Mouse (Mus musculus): ENCODE measurements around the gene Krt7. TPM values are rescaled to one million over a fixed set of nuclear protein-coding genes. Genes with fewer than 3 reads are reported as not detected.

Gene Krt7
- polyA plus RNA-seq, 1 experiment from 2014 or later = 0.18 TPM

- Histone ChIP-seq H3K27me3 (no peaks in the 10 kb centered on the region), H3K36me3 (ENCODE audit: poor library complexity, severe bottlenecking) (no peaks in the 10 kb centered on the region), H3K4me1 (0 out of 2 replicates have a peak, but pooled peaks cover 6% of the 10 kb centered on the region), H3K9ac (no peak overlapping the region), H3K27ac (no peak overlapping the region), H3K9me3 (replicated peaks) (no peaks in the 10 kb centered on the region), H3K4me2 (no peak overlapping the region), H3K4me3 (no peak overlapping the region)
- WGBS = 86% methylated on average over 11 of the region's 11 CpGs
- no peak for ATAC-seq
Observed at GRCm38 (mm10) chr15:101382811-101383210, 28.0 kb upstream of the Krt7 start.

- Histone ChIP-seq H3K4me2 (no peak overlapping the region), H3K4me1 (no peaks in the 10 kb centered on the region), H3K27ac (no peak overlapping the region), H3K9me3 (replicated peaks) (no peaks in the 10 kb centered on the region), H3K27me3 (no peaks in the 10 kb centered on the region), H3K4me3 (no peak overlapping the region), H3K9ac (no peak overlapping the region), H3K36me3 (ENCODE audit: poor library complexity, severe bottlenecking) (no peaks in the 10 kb centered on the region)
- ATAC-seq = no peak
- WGBS = 80% methylated on average over 7 of the region's 7 CpGs
Observed at GRCm38 (mm10) chr15:101384610-101385009, 26.2 kb upstream of the Krt7 start.

GRCm38 (mm10) chr15:101385064-101385463, 25.8 kb upstream of the Krt7 start:
- no peaks in the 10 kb centered on the region for H3K9me3 ChIP-seq (replicated peaks)
- WGBS = 88% methylated on average over 6 of the region's 6 CpGs
- no peaks in the 10 kb centered on the region for H3K36me3 ChIP-seq (ENCODE audit: poor library complexity, severe bottlenecking)
- no peak overlapping the region for H3K9ac ChIP-seq
- H3K4me1 ChIP-seq = no peaks in the 10 kb centered on the region
- no peak overlapping the region for H3K4me3 ChIP-seq
- ATAC-seq = no peak
- H3K27me3 ChIP-seq = no peaks in the 10 kb centered on the region
- no peak overlapping the region for H3K4me2 ChIP-seq
- no peak overlapping the region for H3K27ac ChIP-seq

- no peaks in the 10 kb centered on the region for H3K9me3 ChIP-seq (replicated peaks)
- no peak overlapping the region for H3K4me3 ChIP-seq
- 60% methylated on average over 3 of the region's 3 CpGs for WGBS
- H3K36me3 ChIP-seq (ENCODE audit: poor library complexity, severe bottlenecking) = no peaks in the 10 kb centered on the region
- no peak overlapping the region for H3K9ac ChIP-seq
- H3K27me3 ChIP-seq = no peaks in the 10 kb centered on the region
- no peak for ATAC-seq
- H3K4me2 ChIP-seq = no peak overlapping the region
- no peak overlapping the region for H3K27ac ChIP-seq
- no peaks in the 10 kb centered on the region for H3K4me1 ChIP-seq
Observed at GRCm38 (mm10) chr15:101387176-101387575, 23.7 kb upstream of the Krt7 start.

- no peak overlapping the region for H3K4me2 ChIP-seq
- ATAC-seq = no peak
- no peaks in the 10 kb centered on the region for H3K36me3 ChIP-seq (ENCODE audit: poor library complexity, severe bottlenecking)
- no peak overlapping the region for H3K4me3 ChIP-seq
- WGBS = 64% methylated on average over 5 of the region's 5 CpGs
- no peaks in the 10 kb centered on the region for H3K27me3 ChIP-seq
- no peak overlapping the region for H3K27ac ChIP-seq
- no peaks in the 10 kb centered on the region for H3K9me3 ChIP-seq (replicated peaks)
- no peaks in the 10 kb centered on the region for H3K4me1 ChIP-seq
- no peak overlapping the region for H3K9ac ChIP-seq
Observed at GRCm38 (mm10) chr15:101388034-101388541, 22.8 kb upstream of the Krt7 start.

GRCm38 (mm10) chr15:101390203-101390602, 20.6 kb upstream of the Krt7 start:
- Histone ChIP-seq H3K4me2 (no peak overlapping the region), H3K36me3 (ENCODE audit: poor library complexity, severe bottlenecking) (no peaks in the 10 kb centered on the region), H3K4me3 (no peak overlapping the region), H3K27me3 (no peaks in the 10 kb centered on the region), H3K9me3 (replicated peaks) (no peaks in the 10 kb centered on the region), H3K4me1 (no peaks in the 10 kb centered on the region), H3K9ac (no peak overlapping the region), H3K27ac (no peak overlapping the region)
- 76% methylated on average over 5 of the region's 5 CpGs for WGBS
- ATAC-seq = no peak

GRCm38 (mm10) chr15:101392251-101392650, 18.6 kb upstream of the Krt7 start:
- Histone ChIP-seq H3K27me3 (no peaks in the 10 kb centered on the region), H3K27ac (no peak overlapping the region), H3K36me3 (ENCODE audit: poor library complexity, severe bottlenecking) (no peaks in the 10 kb centered on the region), H3K9ac (no peak overlapping the region), H3K4me3 (no peak overlapping the region), H3K9me3 (replicated peaks) (no peaks in the 10 kb centered on the region), H3K4me2 (no peak overlapping the region), H3K4me1 (no peaks in the 10 kb centered on the region)
- no peak for ATAC-seq
- 86% methylated on average over 5 of the region's 5 CpGs for WGBS

GRCm38 (mm10) chr15:101394908-101395307, 15.9 kb upstream of the Krt7 start:
- Histone ChIP-seq H3K36me3 (ENCODE audit: poor library complexity, severe bottlenecking) (no peaks in the 10 kb centered on the region), H3K9ac (no peak overlapping the region), H3K4me1 (no peaks in the 10 kb centered on the region), H3K4me2 (no peak overlapping the region), H3K27ac (no peak overlapping the region), H3K27me3 (no peaks in the 10 kb centered on the region), H3K9me3 (replicated peaks) (no peaks in the 10 kb centered on the region), H3K4me3 (no peak overlapping the region)
- 62% methylated on average over 7 of the region's 7 CpGs for WGBS
- ATAC-seq = no peak

GRCm38 (mm10) chr15:101396466-101396865, 14.4 kb upstream of the Krt7 start:
- H3K36me3 ChIP-seq (ENCODE audit: poor library complexity, severe bottlenecking) = no peaks in the 10 kb centered on the region

GRCm38 (mm10) chr15:101396921-101397320, 13.9 kb upstream of the Krt7 start:
- no peaks in the 10 kb centered on the region for H3K36me3 ChIP-seq (ENCODE audit: poor library complexity, severe bottlenecking)
- H3K4me2 ChIP-seq = no peak overlapping the region
- H3K4me1 ChIP-seq = no peaks in the 10 kb centered on the region
- ATAC-seq = no peak
- no peak overlapping the region for H3K9ac ChIP-seq
- no peak overlapping the region for H3K4me3 ChIP-seq
- no peaks in the 10 kb centered on the region for H3K9me3 ChIP-seq (replicated peaks)
- no peak overlapping the region for H3K27ac ChIP-seq
- WGBS = 90% methylated on average over 3 of the region's 3 CpGs
- no peaks in the 10 kb centered on the region for H3K27me3 ChIP-seq

More at GRCm38 (mm10) chr15:101396466-101396865, 14.4 kb upstream of the Krt7 start:
- Histone ChIP-seq H3K9ac (no peak overlapping the region), H3K27ac (no peak overlapping the region), H3K4me1 (no peaks in the 10 kb centered on the region), H3K4me3 (no peak overlapping the region), H3K4me2 (no peak overlapping the region), H3K27me3 (no peaks in the 10 kb centered on the region), H3K9me3 (replicated peaks) (no peaks in the 10 kb centered on the region)
- no peak for ATAC-seq
- whole genome bisulfite sequencing = 76% methylated on average over 7 of the region's 7 CpGs

- H3K4me2 ChIP-seq = no peak overlapping the region
- ATAC-seq = no peak
- no peaks in the 10 kb centered on the region for H3K36me3 ChIP-seq (ENCODE audit: poor library complexity, severe bottlenecking)
- H3K4me1 ChIP-seq = no peaks in the 10 kb centered on the region
- H3K9me3 ChIP-seq (replicated peaks) = no peaks in the 10 kb centered on the region
- 92% methylated on average over 2 of the region's 2 CpGs for WGBS
- no peaks in the 10 kb centered on the region for H3K27me3 ChIP-seq
- H3K4me3 ChIP-seq = no peak overlapping the region
- H3K9ac ChIP-seq = no peak overlapping the region
- no peak overlapping the region for H3K27ac ChIP-seq
Observed at GRCm38 (mm10) chr15:101397683-101398082, 13.2 kb upstream of the Krt7 start.

- no peak overlapping the region for H3K4me2 ChIP-seq
- H3K9ac ChIP-seq = no peak overlapping the region
- no peaks in the 10 kb centered on the region for H3K27me3 ChIP-seq
- H3K9me3 ChIP-seq (replicated peaks) = no peaks in the 10 kb centered on the region
- H3K27ac ChIP-seq = no peak overlapping the region
- no peaks in the 10 kb centered on the region for H3K36me3 ChIP-seq (ENCODE audit: poor library complexity, severe bottlenecking)
- 77% methylated on average over 8 of the region's 8 CpGs for WGBS
- no peak overlapping the region for H3K4me3 ChIP-seq
- H3K4me1 ChIP-seq = no peaks in the 10 kb centered on the region
- no peak for ATAC-seq
Observed at GRCm38 (mm10) chr15:101398269-101398668, 12.6 kb upstream of the Krt7 start.

GRCm38 (mm10) chr15:101412188-101412587, 1.3 kb downstream of the Krt7 start:
- Histone ChIP-seq H3K27ac (no peak overlapping the region), H3K9ac (no peak overlapping the region), H3K9me3 (replicated peaks) (no peaks in the 10 kb centered on the region), H3K4me1 (no peaks in the 10 kb centered on the region), H3K36me3 (ENCODE audit: poor library complexity, severe bottlenecking) (no peaks in the 10 kb centered on the region), H3K4me3 (no peak overlapping the region), H3K4me2 (no peak overlapping the region), H3K27me3 (peaks cover 39% of the 10 kb centered on the region)
- no peak for ATAC-seq
- 22% methylated on average over 31 of the region's 31 CpGs for WGBS

All from forebrain, embryonic 13.5 days (tissue).